Mouse (Mus musculus): Measurements from ENCODE around the gene Gm13128. TPM values are rescaled to one million over a fixed set of nuclear protein-coding genes. Genes with fewer than 3 reads are reported as not detected.
"Not testable (repeated sequence)": the region's sequence is repeated elsewhere in the genome, so short reads cannot be mapped to it uniquely, and the experiment has no call there.

The Gm13128 gene
- total RNA-seq (2018; cell fraction: chromatin; rRNA removed) = not detected
- total RNA-seq (2018; cell fraction: cytosol; rRNA removed) = not detected
- total RNA-seq (2018; cell fraction: nucleus; rRNA removed) = not detected
- not detected in 3 replicates for polyA plus RNA-seq (2018)

- not testable (repeated sequence) for H3K79me2 ChIP-seq (ENCODE audit: inconsistent target); H3K27ac ChIP-seq; H3K36me3 ChIP-seq (ENCODE audit: inconsistent target); H3K4me3 ChIP-seq (ENCODE audit: inconsistent target)
- WGBS (ENCODE audit: missing documents) = 64% methylated on average over 4 of the region's 4 CpGs
These were observed at the start of gene Gm13128 for GRCm38 (mm10) chr4:144329949-144330348. Gene Gm13128, plus strand, starts transcription at chr4:144330249.

- H3K79me2 ChIP-seq (ENCODE audit: inconsistent target); H3K27ac ChIP-seq; H3K36me3 ChIP-seq (ENCODE audit: inconsistent target); H3K4me3 ChIP-seq (ENCODE audit: inconsistent target): not testable (repeated sequence)
- WGBS (ENCODE audit: missing documents) = 60% methylated on average over 1 of the region's 1 CpGs
These were observed 49.7 kb upstream of the Gm13128 start, which contains the start of gene Pramel5 for GRCm38 (mm10) chr4:144280388-144280787. Gene Pramel5, minus strand, starts transcription at chr4:144280488.

DNA sequence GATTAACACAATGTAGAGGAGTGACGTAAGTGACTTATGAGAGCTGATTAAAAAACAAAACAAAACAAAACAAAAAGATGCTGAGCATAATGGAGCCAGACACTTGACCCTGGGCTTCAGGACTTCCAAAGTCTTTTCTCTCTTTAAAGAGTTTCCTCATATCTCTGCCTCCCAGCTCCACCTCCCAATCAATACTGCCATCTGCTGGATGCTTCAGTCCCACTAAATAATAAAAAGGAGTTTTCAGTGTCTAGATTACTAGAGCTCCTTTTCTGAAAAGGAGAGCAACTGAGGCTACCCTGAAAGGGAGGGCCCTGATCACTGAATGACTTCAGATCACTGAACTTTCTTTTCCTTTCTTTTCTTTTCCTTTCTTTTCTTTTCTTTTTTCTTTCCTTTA, 30.6 kb upstream of the Gm13128 start:
- 100% methylated on average over 1 of the region's 1 CpGs for WGBS (ENCODE audit: missing documents)
- not testable (repeated sequence) for H3K79me2 ChIP-seq (ENCODE audit: inconsistent target); H3K36me3 ChIP-seq (ENCODE audit: inconsistent target); H3K27ac ChIP-seq; H3K4me3 ChIP-seq (ENCODE audit: inconsistent target)

- WGBS (ENCODE audit: missing documents) = 72% methylated on average over 2 of the region's 2 CpGs
- not testable (repeated sequence) for H3K27ac ChIP-seq; H3K4me3 ChIP-seq (ENCODE audit: inconsistent target); H3K36me3 ChIP-seq (ENCODE audit: inconsistent target); H3K79me2 ChIP-seq (ENCODE audit: inconsistent target)
These were observed 17.2 kb upstream of the Gm13128 start for GRCm38 (mm10) chr4:144312666-144313460.

DNA sequence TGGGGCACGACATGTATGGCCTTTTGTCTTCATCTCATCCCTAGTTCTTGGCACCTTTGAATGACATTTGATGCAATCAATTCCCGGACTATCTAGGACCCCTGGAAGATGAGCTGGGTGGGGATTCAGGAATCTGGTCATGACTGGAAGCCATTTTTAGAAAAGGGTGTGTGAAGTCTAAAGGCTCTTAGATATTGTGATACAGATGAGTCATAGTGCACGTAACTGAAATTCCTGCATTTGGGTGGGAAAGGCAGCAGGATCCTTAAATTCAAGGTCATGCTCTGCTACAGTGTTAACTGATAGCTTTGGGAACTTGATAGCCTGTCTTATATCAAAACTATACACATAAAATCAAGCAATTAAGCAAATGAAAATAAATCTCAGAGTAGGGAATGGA, 5.8 kb downstream of the Gm13128 start:
- not testable (repeated sequence) for H3K27ac ChIP-seq; H3K4me3 ChIP-seq (ENCODE audit: inconsistent target); H3K79me2 ChIP-seq (ENCODE audit: inconsistent target); H3K36me3 ChIP-seq (ENCODE audit: inconsistent target)
- 92% methylated on average over 2 of the region's 3 CpGs for WGBS (ENCODE audit: missing documents)

GRCm38 (mm10) chr4:144357642-144358041, 27.6 kb downstream of the Gm13128 start, which contains the start of gene Gm13119:
Gene Gm13119, plus strand, starts transcription at chr4:144357942.
- not testable (repeated sequence) for H3K27ac ChIP-seq; H3K36me3 ChIP-seq (ENCODE audit: inconsistent target); H3K79me2 ChIP-seq (ENCODE audit: inconsistent target); H3K4me3 ChIP-seq (ENCODE audit: inconsistent target)
- WGBS (ENCODE audit: missing documents) = 94% methylated on average over 3 of the region's 3 CpGs

DNA sequence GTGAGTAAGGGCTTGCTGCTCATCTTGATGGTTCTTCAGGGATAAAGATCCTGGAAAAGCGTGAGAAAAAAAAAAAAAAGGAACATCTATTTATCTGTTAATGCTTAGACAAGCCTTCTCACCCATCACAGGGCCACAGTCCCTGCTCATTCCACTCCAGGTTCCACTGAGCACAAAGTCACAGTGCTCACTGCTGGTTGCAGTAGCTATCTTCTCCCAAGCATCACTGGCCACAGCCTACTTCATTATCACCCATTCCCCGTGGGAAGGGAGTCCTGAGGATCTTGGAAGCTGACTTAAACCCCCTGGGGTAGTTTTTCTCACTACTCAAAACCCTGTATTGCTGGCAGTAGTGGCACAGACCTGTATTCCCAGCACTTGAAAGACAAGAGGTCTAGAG, 47.9 kb downstream of the Gm13128 start, which contains the start of gene Pramef20:
Gene Pramef20 (minus strand): TSS at position 23 of the 400 bp plus-strand sequence.
- WGBS (ENCODE audit: missing documents) = 80% methylated on average over 2 of the region's 2 CpGs
- no peaks in the 10 kb centered on the region for H3K79me2 ChIP-seq (ENCODE audit: inconsistent target)
- H3K4me3 ChIP-seq (ENCODE audit: inconsistent target) = no peak within 1 kb of the TSS
- no peak within 1 kb of the TSS for H3K27ac ChIP-seq
- H3K36me3 ChIP-seq (ENCODE audit: inconsistent target) = no peaks in the 10 kb centered on the region

Other genes starting within 250 kb of the Gm13128 start
- not detected in 3 replicates for gene Gm13102, start 223.8 kb upstream of the Gm13128 start, polyA plus RNA-seq (2018)
- not detected in 3 replicates for gene Oog3, start 167.6 kb upstream of the Gm13128 start, polyA plus RNA-seq (2018)
- not detected in 3 replicates for gene Oog2, start 139.5 kb upstream of the Gm13128 start, polyA plus RNA-seq (2018)
- not detected in 3 replicates for gene C87977, start 116.9 kb upstream of the Gm13128 start, polyA plus RNA-seq (2018)
- not detected in 3 replicates for gene Pramel5, start 49.8 kb upstream of the Gm13128 start, polyA plus RNA-seq (2018)
- gene Gm13119, start 27.7 kb downstream of the Gm13128 start, polyA plus RNA-seq (2018) = not detected in 3 replicates
- gene Pramef20, start 47.7 kb downstream of the Gm13128 start, polyA plus RNA-seq (2018) = not detected in 3 replicates
- gene Pramef12, start 78.2 kb downstream of the Gm13128 start, polyA plus RNA-seq (2018) = not detected in 3 replicates
- gene 1700012P22Rik, start 108.5 kb downstream of the Gm13128 start, polyA plus RNA-seq (2018) = not detected in 3 replicates
- not detected in 3 replicates for gene Gm9944, start 123.1 kb downstream of the Gm13128 start, polyA plus RNA-seq (2018)
- gene Aadacl3, start 133.5 kb downstream of the Gm13128 start, polyA plus RNA-seq (2018) = not detected in 3 replicates
- gene 9430007A20Rik, start 189.6 kb downstream of the Gm13128 start, polyA plus RNA-seq (2018) = not detected in 3 replicates
- gene Gm13124, start 234.9 kb downstream of the Gm13128 start, polyA plus RNA-seq (2018) = not detected in 3 replicates